Mouse (Mus musculus) CH12F3 (cell line): ENCODE results near the gene Map1s.

Experiments used
- in situ Hi-C: fragments of 300-500 bp; cut with MboI; formaldehyde crosslinking; loops from 2 replicates; pipeline ENCODE4 v1.14.3; 2020; ENCODE audit warnings: low sequenced_read_pairs

Map1s gene

GRCm38 (mm10) chr8:70897681-70898413 is 7.9 kb upstream of the Map1s start:
- in situ Hi-C loops = no loop called here

- in situ Hi-C loops = no loop called here
These were observed 7.0 kb upstream of the Map1s start for GRCm38 (mm10) chr8:70898661-70899198.

- in situ Hi-C loops = no loop called here
These were observed 6.5 kb upstream of the Map1s start for GRCm38 (mm10) chr8:70899226-70899625.

GRCm38 (mm10) chr8:70900872-70901387 is 4.8 kb upstream of the Map1s start:
- in situ Hi-C loops = no loop called here

- in situ Hi-C loops = no loop called here
These were observed 3.5 kb upstream of the Map1s start for GRCm38 (mm10) chr8:70902211-70902610.

GRCm38 (mm10) chr8:70903112-70903511 is 2.6 kb upstream of the Map1s start:
- in situ Hi-C loops = no loop called here

- in situ Hi-C loops = no loop called here
These were observed 2.1 kb upstream of the Map1s start for GRCm38 (mm10) chr8:70903582-70903981.

- in situ Hi-C loops = no loop called here
These were observed 1.2 kb upstream of the Map1s start for GRCm38 (mm10) chr8:70904532-70904931.

- in situ Hi-C loops = no loop called here
These were observed 285 bp upstream of the Map1s start for GRCm38 (mm10) chr8:70905463-70905830.

GRCm38 (mm10) chr8:70907518-70907917 is 1.8 kb downstream of the Map1s start:
- in situ Hi-C loops = no loop called here

GRCm38 (mm10) chr8:70911596-70911995 is 5.9 kb downstream of the Map1s start:
- in situ Hi-C loops = no loop called here

- in situ Hi-C loops = no loop called here
These were observed 7.2 kb downstream of the Map1s start for GRCm38 (mm10) chr8:70912955-70913354.

GRCm38 (mm10) chr8:70913523-70913922 is 7.8 kb downstream of the Map1s start:
- in situ Hi-C loops = no loop called here

GRCm38 (mm10) chr8:70914704-70915103 is 9.0 kb downstream of the Map1s start:
- in situ Hi-C loops = no loop called here

GRCm38 (mm10) chr8:70920049-70920922 is 14.6 kb downstream of the Map1s start:
- in situ Hi-C loops = no loop called here

- in situ Hi-C loops = no loop called here
These were observed 18.4 kb downstream of the Map1s start for GRCm38 (mm10) chr8:70924151-70924550.

- in situ Hi-C loops = no loop called here
These were observed 20.0 kb downstream of the Map1s start for GRCm38 (mm10) chr8:70925754-70926153.

GRCm38 (mm10) chr8:70926396-70926795 is 20.7 kb downstream of the Map1s start:
- in situ Hi-C loops = no loop called here

- in situ Hi-C loops = no loop called here
These were observed 22.4 kb downstream of the Map1s start for GRCm38 (mm10) chr8:70928096-70928495.

GRCm38 (mm10) chr8:70928778-70929322 is 23.1 kb downstream of the Map1s start:
- in situ Hi-C loops = no loop called here

- in situ Hi-C loops = no loop called here
These were observed 26.0 kb downstream of the Map1s start for GRCm38 (mm10) chr8:70931731-70932130.
